Mouse (Mus musculus) adrenal gland (tissue): ENCODE measurements around the gene AI467606.

ENCODE experiments used
- intact Hi-C: fragments of 180-260 bp; cut with DNase I; formaldehyde crosslinking; loops from one replicate; pipeline ENCODE4 v1.15.1; 2025
- microRNA-seq, 2 experiments: library from miRNA; unstranded; fragments of <30 nt; microRNA quantifications; one replicate each; pipeline ENCODE4; 2019

AI467606 gene

GRCm38 (mm10) chr7:127117948-127118347 lies 26.8 kb downstream of the AI467606 start:
- intact Hi-C loops: loop anchor here (5.0 kb wide), 1 partner anchor 59 kb away; no protein-coding TSS in a partner anchor

- intact Hi-C loops: loop anchor here (5.0 kb wide), 1 partner anchor 58 kb away; no protein-coding TSS in a partner anchor
These were observed 27.7 kb downstream of the AI467606 start for GRCm38 (mm10) chr7:127118671-127119445.

DNA sequence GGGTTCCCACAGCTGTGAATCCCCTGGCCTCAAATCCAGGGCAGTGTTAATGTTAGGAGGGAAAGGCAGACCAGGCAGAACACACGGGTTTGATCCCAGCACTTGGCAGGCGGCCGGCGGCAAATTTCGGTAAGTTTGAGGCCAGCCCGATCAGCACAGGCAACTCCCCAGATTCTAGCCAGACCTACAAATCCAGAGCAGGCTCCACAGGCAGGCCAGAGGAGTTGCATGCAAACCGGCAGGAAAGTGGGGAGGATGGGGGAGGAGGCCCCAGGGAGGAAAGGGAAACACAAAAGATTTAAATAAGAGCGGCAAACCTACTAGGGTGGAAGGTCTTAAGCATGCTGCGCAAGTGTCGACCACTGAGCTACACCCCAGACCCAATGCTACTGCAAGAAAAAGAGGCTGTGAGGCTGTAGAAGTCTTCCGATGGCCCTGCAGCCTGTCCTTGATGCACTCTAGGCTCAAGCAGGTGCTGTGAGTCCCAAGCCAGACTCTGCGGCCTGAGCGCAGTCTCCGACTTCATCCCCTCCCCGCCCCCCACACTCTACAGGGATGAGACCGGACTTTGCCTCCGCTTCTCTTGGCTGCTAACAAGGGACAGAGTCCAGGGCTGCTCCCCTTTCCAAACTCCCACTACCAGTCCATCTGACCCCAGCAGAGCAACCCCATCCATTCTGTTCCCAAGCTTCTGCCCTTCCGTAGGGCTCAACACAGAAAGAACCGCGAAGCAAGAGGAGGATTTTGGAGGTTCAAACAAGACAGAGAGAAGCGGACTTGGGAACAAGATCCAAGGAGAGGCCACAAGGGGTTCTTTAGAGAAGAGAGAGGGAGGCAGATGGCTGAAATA lies 30.1 kb downstream of the AI467606 start:
- intact Hi-C loops: no loop called here

DNA sequence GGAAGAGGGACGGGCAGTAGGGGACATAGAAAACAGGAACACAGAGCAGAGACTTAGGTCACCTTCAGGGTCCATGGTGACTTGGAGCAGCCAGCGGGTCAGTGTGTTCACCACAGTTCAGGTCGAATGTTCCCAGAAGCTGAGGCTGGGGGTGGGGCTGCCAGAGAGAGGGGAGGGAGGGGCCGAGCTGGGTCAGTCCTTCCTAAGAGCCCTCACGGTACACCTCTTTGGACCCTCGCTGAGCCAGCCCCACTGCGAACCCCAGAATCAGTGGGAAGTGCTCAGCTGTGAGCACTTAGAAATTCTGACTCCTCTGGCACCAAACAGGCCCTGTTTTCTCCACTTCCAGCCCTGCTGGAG lies 30.7 kb downstream of the AI467606 start, which contains the start of gene Qprt:
Qprt (minus strand) TSS at position 316 of the 360 bp plus-strand sequence.
- intact Hi-C loops: no loop called here

DNA sequence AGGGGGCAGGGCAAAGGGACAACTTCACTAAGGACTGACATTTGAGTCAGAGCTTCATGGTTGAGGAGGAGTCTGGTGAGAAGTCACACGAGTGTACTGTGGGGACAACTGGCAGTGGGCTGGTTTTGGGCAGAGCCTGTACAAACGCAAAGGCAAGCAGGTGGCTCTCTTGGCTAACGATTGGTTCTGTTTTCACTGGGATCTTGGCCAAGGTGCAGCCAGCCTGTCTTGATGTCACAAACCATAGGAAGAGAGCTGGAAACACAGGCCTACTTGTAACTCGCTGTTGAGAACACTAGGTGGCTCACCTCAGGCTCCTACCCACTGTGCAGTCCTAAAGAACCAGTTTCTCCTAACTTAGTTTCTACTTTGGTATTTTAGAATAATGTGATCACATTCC lies 38.5 kb downstream of the AI467606 start:
- intact Hi-C loops: loop anchor here (5.0 kb wide), 1 partner anchor 48 kb away; no protein-coding TSS in a partner anchor

- intact Hi-C loops: loop anchor here (5.0 kb wide), 1 partner anchor 44 kb away; no protein-coding TSS in a partner anchor
These were observed 42.0 kb downstream of the AI467606 start for GRCm38 (mm10) chr7:127133125-127133524.

GRCm38 (mm10) chr7:127134821-127135447 lies 43.8 kb downstream of the AI467606 start:
- intact Hi-C loops: loop anchor here (5.0 kb wide), 1 partner anchor 42 kb away; no protein-coding TSS in a partner anchor

GRCm38 (mm10) chr7:127136181-127137071 lies 45.3 kb downstream of the AI467606 start:
- intact Hi-C loops: no loop called here

- intact Hi-C loops: no loop called here
These were observed 46.3 kb downstream of the AI467606 start, which contains the start of gene Spn for GRCm38 (mm10) chr7:127137262-127138017. Gene Spn, minus strand, starts transcription at chr7:127137823.

DNA sequence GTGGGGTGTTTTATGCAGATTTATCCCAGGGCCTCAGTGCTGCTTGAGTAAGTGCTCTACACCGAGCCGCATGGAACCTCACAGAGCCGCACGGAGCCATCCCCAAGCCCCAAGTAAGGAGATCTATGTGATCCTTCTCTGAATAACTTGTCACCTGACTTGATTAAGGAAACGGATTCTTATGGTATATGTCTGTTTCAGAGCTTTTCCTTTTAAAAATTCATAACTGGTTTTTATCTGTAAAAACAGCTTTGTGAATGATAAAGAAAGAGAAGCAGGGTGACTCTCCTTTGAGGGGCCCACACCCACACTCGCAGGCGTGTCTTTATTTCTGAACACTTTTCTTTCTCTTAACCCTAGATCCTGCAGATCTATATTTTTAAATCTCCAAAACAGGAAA lies 47.9 kb downstream of the AI467606 start:
- intact Hi-C loops: no loop called here

DNA sequence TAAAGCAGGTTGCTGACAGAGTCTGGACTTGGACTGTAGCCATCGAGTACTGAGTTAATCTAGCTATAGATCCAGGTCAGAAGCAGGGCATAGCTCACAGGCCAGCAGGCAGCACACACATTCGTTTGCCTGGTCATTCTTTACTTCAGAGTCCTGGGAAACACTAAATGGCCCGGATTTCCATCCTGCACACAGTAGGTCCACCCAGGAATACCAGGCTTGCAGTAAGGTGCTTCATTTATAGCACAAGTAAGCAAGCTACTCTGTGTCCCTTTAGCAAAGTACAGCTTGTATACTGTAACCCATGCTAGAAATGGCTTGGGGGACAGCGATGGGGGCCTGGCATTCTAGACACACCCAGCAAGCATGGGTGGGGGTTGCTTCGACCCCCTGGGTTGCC lies 48.4 kb downstream of the AI467606 start:
- intact Hi-C loops: no loop called here

DNA sequence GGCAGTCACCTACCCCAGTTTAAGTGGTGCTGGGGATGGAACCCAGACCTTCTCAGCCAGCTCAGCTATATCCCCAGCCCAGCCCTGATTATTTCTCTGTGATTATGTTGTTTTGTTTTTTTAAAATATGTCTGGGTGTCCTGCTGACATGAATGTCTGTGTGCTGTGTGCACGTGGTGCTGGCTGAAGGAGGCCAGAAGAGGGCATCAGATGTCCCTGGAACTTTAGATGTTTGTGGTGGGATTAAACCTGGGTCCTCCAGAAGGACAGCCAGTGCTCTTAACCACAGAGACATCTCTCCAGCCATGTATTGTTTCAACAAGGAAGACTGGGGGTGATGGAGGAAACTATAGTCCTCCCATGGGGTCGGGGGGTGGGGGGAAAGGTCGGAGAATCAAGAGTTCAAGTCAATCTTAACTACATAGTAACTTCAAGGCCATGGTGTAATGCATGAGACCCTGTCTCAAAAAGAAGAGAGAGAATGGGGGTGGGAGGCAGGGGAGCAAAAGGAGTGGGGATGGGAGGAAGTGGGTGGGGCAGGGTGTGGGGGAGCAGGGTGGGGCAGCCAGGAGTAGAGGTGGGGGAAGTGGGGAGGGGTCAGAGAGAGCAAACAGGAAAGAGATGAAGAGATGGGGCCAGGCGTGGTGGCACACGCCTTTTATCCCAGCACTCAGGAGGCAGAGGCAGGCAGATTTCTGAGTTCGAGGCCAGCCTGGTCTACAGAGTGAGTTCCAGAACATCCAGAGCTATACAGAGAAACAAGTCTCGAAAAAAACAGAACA lies 49.7 kb downstream of the AI467606 start:
- intact Hi-C loops: no loop called here

GRCm38 (mm10) chr7:127142214-127142613 lies 51.1 kb downstream of the AI467606 start:
- intact Hi-C loops: no loop called here

- intact Hi-C loops: no loop called here
These were observed 51.5 kb downstream of the AI467606 start for GRCm38 (mm10) chr7:127142666-127143065.

Small RNA genes within 50 kb of the gene (microRNA-seq; reads per million reads assigned to microRNA genes)
- 0 reads per million in 2 experiments for gene Gm44343
